Mouse (Mus musculus) midbrain, embryonic 14.5 days (tissue): ENCODE results near the gene Mthfsd. TPM values are rescaled to one million over a fixed set of nuclear protein-coding genes. Genes with fewer than 3 reads are reported as not detected.

Source experiments
- ATAC-seq: fragments of 200-750 bp; cut with Nextera tagmentation; 2 replicates; pipeline ENCODE4 v1.8.0; 2017; ENCODE audit warnings: moderate number of reproducible peaks, moderate library complexity; ENCODE audit not compliant: low FRiP score, low TSS enrichment
- DNase-seq: peaks from one replicate; pipeline ENCODE4 v3.0.0-alpha.2; 2015
- H3K27ac ChIP-seq: fragments of 300-500 bp; sonication (generic); replicated peaks from 2 replicates; pipeline ENCODE4 v1.5.1; 2014; ENCODE audit warnings: mild to moderate bottlenecking, low read depth, low read length, moderate library complexity
- H3K27me3 ChIP-seq: fragments of 300-500 bp; sonication (generic); 2 replicates; pipeline ENCODE4 v1.6.1; 2014; ENCODE audit warnings: low read length, control low read depth, mixed read lengths; ENCODE audit not compliant: control insufficient read depth, insufficient read depth
- H3K36me3 ChIP-seq: fragments of 300-500 bp; sonication (generic); 2 replicates; pipeline ENCODE4 v1.6.1; 2014; ENCODE audit warnings: low read length, control low read depth; ENCODE audit not compliant: control insufficient read depth, insufficient read depth
- H3K4me1 ChIP-seq: fragments of 300-500 bp; sonication (generic); 2 replicates; pipeline ENCODE4 v1.6.1; 2014; ENCODE audit warnings: mild to moderate bottlenecking, antibody characterized with exemption, low read length, control low read depth; ENCODE audit not compliant: control insufficient read depth, insufficient read depth
- H3K4me2 ChIP-seq: fragments of 300-500 bp; sonication (generic); 2 replicates; pipeline ENCODE4 v1.6.1; 2014; ENCODE audit warnings: mild to moderate bottlenecking, low read length, moderate library complexity
- H3K4me3 ChIP-seq: fragments of 300-500 bp; sonication (generic); replicated peaks from 2 replicates; pipeline ENCODE4 v1.5.1; 2014; ENCODE audit warnings: low read depth, low read length
- H3K9ac ChIP-seq: fragments of 300-500 bp; sonication (generic); replicated peaks from 2 replicates; pipeline ENCODE4 v1.6.1; 2014; ENCODE audit warnings: mild to moderate bottlenecking, low read length, moderate library complexity
- H3K9me3 ChIP-seq: fragments of 300-500 bp; sonication (generic); 2 replicates; pipeline ENCODE4 v1.6.1; 2016; ENCODE audit warnings: low read length, control low read depth, mixed read lengths; ENCODE audit not compliant: control insufficient read depth
- WGBS: fragments of 180-500 bp; shearing (Covaris S2); extraction: QIAGEN DNeasy Blood & Tissue Kit; methylation state at CpG from one replicate; pipeline ENCODE4 v1.1.7; 2014; 5-methylcytosine and 5-hydroxymethylcytosine counted together
- polyA plus RNA-seq: library from polyadenylated mRNA; unstranded; fragments of >200 nt; fragmentation: Nextera tagmentation; extraction: Ambion mirVana; gene quantifications from 2 replicates; pipeline ENCODE4 v1.2.1, GENCODE M21; 2014

The Mthfsd gene
- polyA plus RNA-seq, 1 experiment from 2014 or later = 50.2 TPM

DNA sequence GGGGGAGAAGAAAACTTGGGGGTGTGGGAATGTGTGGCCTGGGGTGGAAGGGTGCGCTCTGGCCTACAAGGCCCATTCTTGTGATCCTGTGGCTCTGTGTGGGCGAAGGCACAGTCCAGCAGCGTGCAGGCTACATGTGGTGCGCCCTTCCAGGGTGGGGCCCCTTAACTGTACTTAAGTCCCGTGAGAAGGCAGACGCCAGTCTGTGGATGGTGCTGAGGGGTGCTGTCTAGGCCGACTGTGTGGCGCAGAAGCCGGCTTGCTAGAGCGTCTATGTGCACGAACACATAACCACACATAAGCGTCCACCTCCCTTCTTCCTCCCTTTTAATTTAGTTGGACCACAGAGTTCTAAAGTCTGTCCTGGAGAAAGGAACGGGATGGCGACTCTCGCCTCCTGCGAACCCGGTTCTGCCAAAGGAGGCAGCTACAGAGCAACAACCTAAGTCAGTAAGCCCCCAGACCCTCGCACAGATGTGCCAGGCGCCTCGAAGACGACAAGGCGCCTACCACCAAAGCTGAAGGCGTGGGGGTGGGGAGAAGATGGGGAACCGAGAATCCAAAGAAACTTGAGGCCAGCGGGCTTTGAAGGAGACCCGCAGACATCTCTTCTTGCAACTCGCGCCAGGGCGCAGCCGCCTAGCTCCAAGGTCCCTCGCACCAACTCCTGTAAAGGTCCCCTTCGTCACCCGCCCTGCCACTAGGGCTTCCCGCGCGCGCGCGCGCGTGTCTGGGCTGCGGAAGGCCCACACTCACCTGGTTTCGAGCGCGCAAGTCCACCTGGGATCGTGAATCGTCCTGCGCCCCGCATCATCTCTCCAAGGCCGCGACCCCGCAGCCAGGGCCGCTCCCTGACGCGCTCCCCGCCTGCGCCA lies 25.7 kb downstream of the Mthfsd start:
- Histone ChIP-seq H3K4me1 (peaks cover 9% of the 10 kb centered on the region; the same call in 1 of the 2 replicates), H3K4me2 (peak overlapping the region; percentile 58; the same call in 1 of the 2 replicates), H3K27ac (no peak overlapping the region), H3K27me3 (peaks cover 98% of the 10 kb centered on the region), H3K9ac (no peak overlapping the region), H3K9me3 (no peaks in the 10 kb centered on the region), H3K4me3 (no peak overlapping the region), H3K36me3 (no peaks in the 10 kb centered on the region)
- 1% methylated on average over 57 of the region's 57 CpGs for WGBS
- ATAC-seq (no peak), DNase-seq (no peak)

- H3K4me1 ChIP-seq = peaks cover 9% of the 10 kb centered on the region; the same call in 1 of the 2 replicates
- 0% methylated on average over 7 of the region's 7 CpGs for WGBS
- H3K9ac ChIP-seq = no peak overlapping the region
- H3K27me3 ChIP-seq = peaks cover 98% of the 10 kb centered on the region
- no peaks in the 10 kb centered on the region for H3K36me3 ChIP-seq
- ATAC-seq (no peak), DNase-seq (no peak)
- no peak overlapping the region for H3K4me2 ChIP-seq
- H3K27ac ChIP-seq = no peak overlapping the region
- H3K9me3 ChIP-seq = no peaks in the 10 kb centered on the region
- no peak overlapping the region for H3K4me3 ChIP-seq
Observed at GRCm38 (mm10) chr8:121081398-121081797, 26.8 kb downstream of the Mthfsd start.

DNA sequence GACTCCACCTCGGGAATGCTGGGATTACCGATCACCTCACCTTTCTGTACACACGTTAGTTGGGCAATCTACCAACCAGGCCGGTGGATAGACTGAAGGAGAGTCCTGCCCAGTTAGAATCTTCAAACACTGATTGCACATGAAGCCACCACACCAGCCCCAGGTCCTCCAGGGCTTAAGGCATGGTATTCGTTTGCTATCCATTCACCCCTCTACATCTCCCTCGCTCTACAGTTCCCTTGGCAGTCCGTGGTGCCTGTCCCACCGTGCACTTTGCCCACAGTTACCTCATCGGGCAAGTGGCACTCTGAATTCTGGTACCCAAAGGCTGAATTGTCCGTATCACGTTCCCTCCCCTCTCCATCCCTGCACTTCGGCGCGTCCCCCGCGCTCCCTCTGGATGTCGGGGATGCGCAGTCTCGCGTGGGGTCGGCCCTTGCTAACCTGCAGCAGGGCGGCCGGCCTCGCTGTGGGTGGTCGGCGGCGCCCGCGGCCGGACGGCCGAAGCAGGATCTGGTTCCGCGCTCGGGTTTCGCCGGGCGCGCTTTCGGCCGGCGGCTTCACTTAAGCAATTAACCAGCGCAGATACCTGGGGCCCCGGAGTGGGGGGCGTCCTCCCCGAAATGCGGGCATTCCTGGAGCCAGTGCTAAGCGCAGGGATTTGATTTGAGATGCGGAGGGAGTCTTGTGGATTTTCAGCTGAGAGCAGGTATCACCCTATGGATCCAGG lies 27.7 kb downstream of the Mthfsd start:
- Histone ChIP-seq H3K4me1 (peaks cover 9% of the 10 kb centered on the region; the same call in 1 of the 2 replicates), H3K4me2 (no peak overlapping the region), H3K4me3 (no peak overlapping the region), H3K9me3 (no peaks in the 10 kb centered on the region), H3K27ac (no peak overlapping the region), H3K9ac (no peak overlapping the region), H3K36me3 (no peaks in the 10 kb centered on the region), H3K27me3 (peaks cover 98% of the 10 kb centered on the region)
- under 1% methylated on average over 49 of the region's 49 CpGs for WGBS
- no peak for ATAC-seq
- no peak for DNase-seq

DNA sequence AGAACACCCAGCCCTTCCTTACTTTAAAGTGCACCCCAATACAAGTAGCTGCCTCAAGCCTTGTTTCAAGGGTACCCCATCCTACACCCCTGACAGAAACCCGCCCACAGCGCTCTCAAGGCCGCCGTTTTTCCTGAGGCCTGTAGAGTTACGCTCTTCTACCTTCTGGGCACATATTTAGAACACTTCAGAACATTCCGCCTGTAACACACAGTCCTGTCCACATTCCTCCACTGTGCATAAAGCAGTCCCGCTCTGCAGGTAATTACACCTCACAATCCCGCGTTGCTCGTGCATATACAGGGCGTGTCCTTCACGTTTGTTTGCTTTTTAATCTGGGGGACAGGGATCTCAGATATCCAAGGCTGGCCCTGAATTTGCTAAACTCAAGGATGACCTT lies 28.2 kb downstream of the Mthfsd start:
- Histone ChIP-seq H3K4me1 (peaks cover 9% of the 10 kb centered on the region; the same call in 1 of the 2 replicates), H3K9ac (no peak overlapping the region), H3K4me2 (no peak overlapping the region), H3K9me3 (no peaks in the 10 kb centered on the region), H3K27me3 (peaks cover 97% of the 10 kb centered on the region), H3K36me3 (no peaks in the 10 kb centered on the region), H3K4me3 (no peak overlapping the region), H3K27ac (no peak overlapping the region)
- no peak for ATAC-seq
- DNase-seq = no peak
- 3% methylated on average over 12 of the region's 12 CpGs for WGBS

- Histone ChIP-seq H3K4me1 (peaks cover 7% of the 10 kb centered on the region; the same call in 1 of the 2 replicates), H3K4me3 (no peak overlapping the region), H3K9me3 (no peaks in the 10 kb centered on the region), H3K9ac (no peak overlapping the region), H3K27ac (no peak overlapping the region), H3K36me3 (no peaks in the 10 kb centered on the region), H3K4me2 (no peak overlapping the region), H3K27me3 (peaks cover 96% of the 10 kb centered on the region)
- WGBS = 2% methylated on average over 7 of the region's 7 CpGs
- no peak for DNase-seq
- ATAC-seq = no peak
Observed at GRCm38 (mm10) chr8:121079201-121079600, 29.0 kb downstream of the Mthfsd start.

- WGBS = 1% methylated on average over 14 of the region's 14 CpGs
- DNase-seq = no peak
Observed at GRCm38 (mm10) chr8:121078721-121079120, 29.5 kb downstream of the Mthfsd start.

GRCm38 (mm10) chr8:121076555-121076954 lies 31.6 kb downstream of the Mthfsd start:
- no peak overlapping the region for H3K4me2 ChIP-seq
- no peak overlapping the region for H3K27ac ChIP-seq
- 2% methylated on average over 7 of the region's 7 CpGs for WGBS
- no peaks in the 10 kb centered on the region for H3K9me3 ChIP-seq
- H3K9ac ChIP-seq = no peak overlapping the region
- ATAC-seq = no peak
- no peak overlapping the region for H3K4me3 ChIP-seq
- H3K4me1 ChIP-seq = no peaks in the 10 kb centered on the region
- peaks cover 94% of the 10 kb centered on the region for H3K27me3 ChIP-seq
- H3K36me3 ChIP-seq = no peaks in the 10 kb centered on the region
- no peak for DNase-seq

More at GRCm38 (mm10) chr8:121078721-121079120, 29.5 kb downstream of the Mthfsd start:
- no peak overlapping the region for H3K9ac ChIP-seq
- no peaks in the 10 kb centered on the region for H3K9me3 ChIP-seq
- peaks cover 2% of the 10 kb centered on the region; the same call in 1 of the 2 replicates for H3K4me1 ChIP-seq
- H3K4me2 ChIP-seq = no peak overlapping the region
- H3K4me3 ChIP-seq = no peak overlapping the region
- no peaks in the 10 kb centered on the region for H3K36me3 ChIP-seq
- H3K27ac ChIP-seq = no peak overlapping the region
- no peak for ATAC-seq
- peaks cover 96% of the 10 kb centered on the region for H3K27me3 ChIP-seq

- H3K4me3 ChIP-seq = no peak overlapping the region
- H3K4me2 ChIP-seq = no peak overlapping the region
- DNase-seq = no peak
- H3K9me3 ChIP-seq = no peaks in the 10 kb centered on the region
- peaks cover 94% of the 10 kb centered on the region for H3K27me3 ChIP-seq
- H3K36me3 ChIP-seq = no peaks in the 10 kb centered on the region
- H3K9ac ChIP-seq = no peak overlapping the region
- no peak for ATAC-seq
- WGBS = 1% methylated on average over 13 of the region's 13 CpGs
- no peaks in the 10 kb centered on the region for H3K4me1 ChIP-seq
- H3K27ac ChIP-seq = no peak overlapping the region
Observed at GRCm38 (mm10) chr8:121075936-121076335, 32.3 kb downstream of the Mthfsd start.
